Comparison of ENCODE assay signal across 16 mouse cellular contexts in genomic region chr15:95639115-95639828, GRCm38 (mm10). TPM values are rescaled to one million over a fixed set of nuclear protein-coding genes. Genes with fewer than 3 reads are reported as not detected.
DNase-seq lines count a peak whose midpoint lies in the region; ATAC-seq and TF ChIP-seq lines count a peak whose summit lies in the region.
"Had no signal": no experiment of that assay in that cellular context is flagged by ENCODE, and none has a peak within 500 bp of the region (broad histone marks: within the 10 kb centered on the region; RNA-seq: fewer than 3 reads in every experiment).

No protein-coding gene starts in this region.

- 34% methylated on average over 20 of the region's 20 CpGs for WGBS in hindbrain, embryonic 10.5 days
- 10% methylated on average over 20 of the region's 20 CpGs for WGBS in neural tube, embryonic 15.5 days

- H3K9me3 ChIP-seq in hindbrain, embryonic 10.5 days, result no peaks in the 10 kb centered on the region
- no peaks in the 10 kb centered on the region for H3K9me3 ChIP-seq in neural tube, embryonic 15.5 days (replicated peaks)
- H3K9me3 ChIP-seq: liver, embryonic 15.5 days had no signal

- H3K36me3 ChIP-seq in hindbrain, embryonic 10.5 days, result no peaks in the 10 kb centered on the region
- no peaks in the 10 kb centered on the region for H3K36me3 ChIP-seq in neural tube, embryonic 15.5 days
- H3K36me3 ChIP-seq: liver, embryonic 15.5 days had no signal

- H3K27ac ChIP-seq in layer of hippocampus, adult 2 months, result peak overlapping the region; percentile 52; the same call in 1 of the 2 replicates
- peak overlapping the region; percentile 70; the same call in 1 of the 2 replicates for H3K27ac ChIP-seq in hindbrain, embryonic 10.5 days
- no peak overlapping the region for H3K27ac ChIP-seq in neural tube, embryonic 15.5 days (replicated peaks)
- H3K27ac ChIP-seq: liver, embryonic 15.5 days had no signal

- no peak overlapping the region for H3K9ac ChIP-seq in neural tube, embryonic 15.5 days (replicated peaks)
- H3K9ac ChIP-seq: liver, embryonic 15.5 days had no signal

- peak overlapping the region; percentile 15; the same call in 1 of the 2 replicates for H3K4me3 ChIP-seq in layer of hippocampus, adult 2 months
- peak overlapping the region; percentile 34 for H3K4me3 ChIP-seq in hindbrain, embryonic 10.5 days
- 0 out of 2 replicates have a peak overlapping the region, but pooled peaks have one; percentile 8 for H3K4me3 ChIP-seq in neural tube, embryonic 15.5 days (replicated peaks)
- H3K4me3 ChIP-seq: erythroblast, embryonic 14.5 days; liver, embryonic 15.5 days; megakaryocyte, embryonic 14.5 days had no signal

- H3K4me1 ChIP-seq in hindbrain, embryonic 10.5 days (replicated peaks), result peaks cover 45% of the 10 kb centered on the region
- peaks cover 26% of the 10 kb centered on the region for H3K4me1 ChIP-seq in neural tube, embryonic 15.5 days
- H3K4me1 ChIP-seq: liver, embryonic 15.5 days; megakaryocyte, embryonic 14.5 days had no signal

- TF ChIP-seq CTCF in layer of hippocampus, adult 2 months (conservative IDR thresholded peaks at IDR 0.05), result no peak

- intact Hi-C loops in left cerebral cortex, postnatal 14 days (cut with DNase I), result no loop called here

- peak overlapping the region; percentile 46 for H3K4me2 ChIP-seq in neural tube, embryonic 15.5 days
- H3K4me2 ChIP-seq: liver, embryonic 15.5 days had no signal

- no peak for DNase-seq in layer of hippocampus, adult 2 months (ENCODE audit: low spot score in 2 of 2)
- no peak for DNase-seq in layer of hippocampus, postnatal 25 days (ENCODE audit: extremely low spot score in 1 of 2, low spot score in 1 of 2)
- DNase-seq in hindbrain, embryonic 10.5 days (ENCODE audit: low spot score), result peak; percentile 73
- peak; percentile 76 for DNase-seq in mesoderm, embryonic 11.5 days (ENCODE audit: low read depth, low spot score)
- no peak for DNase-seq in left cerebral cortex, postnatal 14 days (ENCODE audit: low spot score in 2 of 2)
- DNase-seq in frontal cortex, postnatal 14 days (ENCODE audit: low spot score in 2 of 2), result no peak
- DNase-seq: adrenal gland, postnatal 25 days; cerebellum, adult 2 months; heart, adult 11 months had no signal

- peaks cover 99% of the 10 kb centered on the region for H3K27me3 ChIP-seq in hindbrain, embryonic 10.5 days (ENCODE audit: insufficient read depth, poor library complexity, severe bottlenecking)
- H3K27me3 ChIP-seq in neural tube, embryonic 15.5 days (replicated peaks), result peaks cover 75% of the 10 kb centered on the region
- H3K27me3 ChIP-seq: liver, embryonic 15.5 days; megakaryocyte, embryonic 14.5 days had no signal

- ATAC-seq in neural tube, embryonic 15.5 days (ENCODE audit: low FRiP score), result peak; percentile 41; the same call in 1 of the 2 replicates
- ATAC-seq in erythroblast, adult 5-6 weeks (replicated peaks; ENCODE audit: low FRiP score, poor library complexity, severe bottlenecking), result no peak
- ATAC-seq: Patski had no signal

RNA-seq across cellular contexts. Expression of gene Dbx2, which starts 16.5 kb away (rescaled TPM):
- 10 to 100 TPM; 28.1 to 30.8 TPM for total RNA-seq in layer of hippocampus, adult 2 months (2021)
- total RNA-seq in layer of hippocampus, postnatal 25 days (2021), result 10 to 100 TPM; 31.8 to 32.1 TPM
- 5.5 and 7.4 TPM in 2 replicates for polyA plus RNA-seq in hindbrain, embryonic 10.5 days (2016; fragmentation: Nextera tagmentation; extraction: Ambion mirVana)
- 15.0 and 16.4 TPM in 2 replicates for polyA plus RNA-seq in neural tube, embryonic 15.5 days (2015; fragmentation: Nextera tagmentation; extraction: Ambion mirVana)
- not detected in 2 replicates for total RNA-seq in erythroblast, adult 5-6 weeks (2015; ENCODE audit: low replicate concordance)
- not detected in 2 replicates for total RNA-seq in erythroblast, adult 5-6 weeks (2017; ENCODE audit: low replicate concordance)
- 10 to 100 TPM; 19.2 to 24.4 TPM for total RNA-seq in left cerebral cortex, postnatal 14 days (2021)
- total RNA-seq: adrenal gland, postnatal 25 days had no signal
- polyA plus RNA-seq: C2C12; erythroblast, embryonic 14.5 days; liver, embryonic 15.5 days; Patski had no signal

Comparison
In these comparisons a context has a peak if more than half of its experiments do, and no peak if none do; other contexts are left out.
1. DNase-seq: peak in hindbrain, embryonic 10.5 days (single experiment) and mesoderm, embryonic 11.5 days (single experiment); none in layer of hippocampus, adult 2 months (0 of 2), layer of hippocampus, postnatal 25 days (0 of 2), left cerebral cortex, postnatal 14 days (0 of 2) and frontal cortex, postnatal 14 days (0 of 2).
2. RNA of gene Dbx2, which starts 16.5 kb away (total RNA-seq): 31.8 to 32.1 TPM in layer of hippocampus, postnatal 25 days, 28.1 to 30.8 TPM in layer of hippocampus, adult 2 months and 19.2 to 24.4 TPM in left cerebral cortex, postnatal 14 days; not detected in erythroblast, adult 5-6 weeks; every median in the first group is over 10 times any median in the second.
3. Peak in every context shown above with its lines, with median percentiles within 50 percentile points of each other: H3K4me3 ChIP-seq.